Mouse (Mus musculus) C2C12 (cell line): Measurements from ENCODE around the gene Lonp2.

Experiments used
- CTCF ChIP-seq: IDR thresholded peaks from one replicate; pipeline ENCODE4 v1.5.1; 2011; ENCODE audit not compliant: control insufficient read depth, insufficient read depth, insufficient read length
- MAX ChIP-seq: IDR thresholded peaks from one replicate; pipeline ENCODE4 v1.6.1; 2011; ENCODE audit warnings: mild to moderate bottlenecking, control low read depth
- USF1 ChIP-seq: IDR thresholded peaks from one replicate; pipeline ENCODE4 v1.6.1; 2011; ENCODE audit warnings: low read depth, mild to moderate bottlenecking, control low read depth, moderate library complexity

- TF ChIP-seq CTCF (no peak), MAX (no peak), USF1 (no peak)
These were observed 6.0 kb upstream of the Lonp2 start for GRCm38 (mm10) chr8:86617759-86618387.
